Mouse (Mus musculus) stomach, embryonic 15.5 days (tissue): ENCODE measurements around the gene Card19. TPM values are rescaled to one million over a fixed set of nuclear protein-coding genes. Genes with fewer than 3 reads are reported as not detected.

Source experiments
- ATAC-seq: fragments of 200-750 bp; cut with Nextera tagmentation; 2 replicates; pipeline ENCODE4 v1.8.0; 2017; ENCODE audit warnings: low read depth, moderate number of reproducible peaks, moderate TSS enrichment; ENCODE audit not compliant: insufficient read depth, low FRiP score
- H3K27ac ChIP-seq: fragments of 300-500 bp; sonication (generic); 2 replicates; pipeline ENCODE4 v1.5.1; 2015; ENCODE audit warnings: mild to moderate bottlenecking, inconsistent platforms
- H3K27me3 ChIP-seq: fragments of 300-500 bp; sonication (generic); replicated peaks from 2 replicates; pipeline ENCODE4 v1.6.1; 2015; ENCODE audit warnings: inconsistent platforms
- H3K36me3 ChIP-seq: fragments of 300-500 bp; sonication (generic); 2 replicates; pipeline ENCODE4 v1.6.1; 2015; ENCODE audit warnings: inconsistent platforms
- H3K4me1 ChIP-seq: fragments of 300-500 bp; sonication (generic); 2 replicates; pipeline ENCODE4 v1.6.1; 2015; ENCODE audit warnings: inconsistent platforms
- H3K4me2 ChIP-seq: fragments of 300-500 bp; sonication (generic); 2 replicates; pipeline ENCODE4 v1.6.1; 2015; ENCODE audit warnings: mild to moderate bottlenecking, inconsistent platforms
- H3K4me3 ChIP-seq: fragments of 300-500 bp; sonication (generic); replicated peaks from 2 replicates; pipeline ENCODE4 v1.5.1; 2015; ENCODE audit warnings: inconsistent platforms
- H3K9ac ChIP-seq: fragments of 300-500 bp; sonication (generic); 2 replicates; pipeline ENCODE4 v1.6.1; 2015; ENCODE audit warnings: inconsistent platforms
- H3K9me3 ChIP-seq: fragments of 300-500 bp; sonication (generic); 2 replicates; pipeline ENCODE4 v1.6.1; 2016; ENCODE audit warnings: inconsistent platforms
- WGBS: fragments of 180-500 bp; shearing (Covaris S2); methylation state at CpG from one replicate; pipeline ENCODE4 v1.1.7; 2015; 5-methylcytosine and 5-hydroxymethylcytosine counted together
- polyA plus RNA-seq: library from polyadenylated mRNA; unstranded; fragments of >200 nt; fragmentation: Nextera tagmentation; extraction: Ambion mirVana; gene quantifications from 2 replicates; pipeline ENCODE4 v1.2.1, GENCODE M21; 2015

The Card19 gene
- polyA plus RNA-seq, 1 experiment from 2014 or later = 52.4 TPM

DNA sequence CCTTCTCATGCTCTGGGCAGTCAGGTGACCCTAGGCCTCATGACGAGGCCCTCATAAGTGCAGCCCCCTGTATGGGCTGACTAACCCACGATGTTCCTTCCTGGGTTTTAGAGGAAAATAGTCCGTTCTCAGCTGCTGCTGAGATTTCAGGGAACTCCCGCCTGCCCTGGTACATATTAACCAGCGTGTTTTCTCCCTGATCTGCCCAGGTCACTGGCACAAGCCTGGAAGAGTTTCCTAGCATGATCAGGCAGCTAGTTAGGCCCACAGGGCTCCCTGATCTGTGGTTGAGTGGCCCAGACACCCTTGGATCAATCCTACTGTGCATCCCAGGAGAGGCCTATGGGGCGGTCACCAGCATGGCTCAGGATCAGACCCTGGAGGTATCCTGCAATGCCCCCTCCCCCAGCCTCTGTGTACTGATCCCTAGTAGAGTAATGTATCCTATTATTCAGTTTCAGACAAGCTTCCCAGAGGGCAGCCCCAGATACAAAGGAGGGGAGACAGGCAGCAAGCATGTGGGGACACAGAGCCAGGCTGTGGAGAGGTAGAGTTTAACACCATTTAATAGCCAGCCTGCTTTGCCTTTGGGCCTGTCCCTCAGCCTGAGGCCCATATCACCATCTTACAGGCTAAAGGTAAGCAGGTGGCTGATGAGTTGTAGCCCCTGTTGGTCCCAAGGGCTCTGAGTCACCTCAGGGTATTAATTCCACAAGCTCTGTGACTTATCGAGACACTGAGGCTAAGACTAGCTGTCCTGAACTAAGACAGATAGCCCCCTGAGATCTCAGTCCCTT, 24.8 kb downstream of the Card19 start:
- no peak for ATAC-seq
- Histone ChIP-seq H3K4me1 (peaks cover 50% of the 10 kb centered on the region), H3K9me3 (no peaks in the 10 kb centered on the region), H3K27me3 (no peaks in the 10 kb centered on the region), H3K36me3 (0 out of 2 replicates have a peak, but pooled peaks cover 4% of the 10 kb centered on the region), H3K4me3 (no peak overlapping the region), H3K9ac (no peak overlapping the region), H3K4me2 (no peak overlapping the region), H3K27ac (peak overlapping the region; percentile 45)
- WGBS = 63% methylated on average over 7 of the region's 7 CpGs

DNA sequence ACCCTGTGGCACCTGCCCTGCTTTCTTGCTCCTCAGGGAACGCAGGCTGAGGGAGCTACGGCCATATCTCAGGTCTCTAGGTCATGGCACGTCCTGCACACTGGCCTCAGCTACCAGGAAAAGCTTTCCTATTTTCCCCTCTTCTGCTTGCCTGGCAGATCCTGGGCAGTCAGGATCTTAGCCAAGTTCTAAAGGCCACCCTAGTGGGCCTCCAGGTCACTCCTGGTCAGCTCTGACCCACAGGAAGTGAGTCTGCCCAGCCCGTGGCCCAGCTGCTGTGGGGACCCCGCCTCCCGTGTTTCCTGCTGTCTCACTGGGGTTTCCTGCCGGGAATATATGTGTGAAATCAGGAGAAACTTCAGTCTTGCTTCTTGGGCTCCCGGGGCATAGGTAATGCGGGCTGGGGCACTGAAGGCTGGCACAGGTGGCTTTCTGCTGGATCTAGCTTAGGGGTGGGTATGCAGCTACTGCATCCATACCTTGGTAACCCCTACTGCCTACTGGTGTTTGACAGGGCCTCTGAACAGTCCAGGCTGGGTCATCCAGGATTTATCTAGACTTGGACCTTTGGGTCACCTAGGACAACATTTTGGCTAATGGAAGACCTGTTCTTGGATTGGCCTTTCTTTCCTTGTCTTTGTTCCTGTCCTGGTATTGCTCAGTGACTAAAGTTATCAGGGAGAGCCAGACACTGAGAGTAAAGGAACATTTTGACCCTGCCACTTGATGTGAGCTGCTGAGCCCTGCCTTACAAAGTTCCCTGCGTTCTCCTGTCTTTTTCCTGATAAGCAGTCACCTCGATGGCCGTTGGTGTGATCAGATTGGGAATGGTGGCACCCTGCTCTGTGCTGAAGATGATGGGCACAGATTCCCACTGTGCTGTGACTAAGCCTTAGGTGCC, 25.6 kb downstream of the Card19 start:
- H3K9ac ChIP-seq = no peak overlapping the region
- H3K27me3 ChIP-seq = no peaks in the 10 kb centered on the region
- no peaks in the 10 kb centered on the region for H3K36me3 ChIP-seq
- ATAC-seq = no peak
- H3K27ac ChIP-seq = peak overlapping the region; percentile 45; the same call in 1 of the 2 replicates
- peaks cover 50% of the 10 kb centered on the region for H3K4me1 ChIP-seq
- no peak overlapping the region for H3K4me3 ChIP-seq
- H3K9me3 ChIP-seq = no peaks in the 10 kb centered on the region
- H3K4me2 ChIP-seq = no peak overlapping the region
- WGBS = 62% methylated on average over 12 of the region's 12 CpGs

DNA sequence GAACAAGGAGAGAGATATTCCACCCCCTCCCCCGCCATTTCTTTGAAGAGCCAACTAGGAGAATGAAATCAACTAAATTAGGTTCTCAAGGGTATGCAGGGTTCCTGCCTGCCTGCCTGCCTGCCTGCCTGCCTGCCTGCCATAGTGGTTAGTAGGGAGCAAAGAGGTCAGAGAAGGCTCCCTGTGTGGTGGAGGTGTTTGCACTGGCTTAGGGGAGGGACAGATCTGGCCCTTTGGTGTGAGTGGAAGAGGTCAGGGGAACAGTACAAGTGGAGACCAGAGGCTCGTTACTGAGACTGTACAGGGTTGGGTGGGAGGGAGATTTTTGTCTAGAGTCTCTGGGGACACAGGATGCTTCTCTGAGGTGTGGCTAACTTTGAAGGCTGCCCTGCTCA, 26.9 kb downstream of the Card19 start:
- WGBS = 56% methylated on average over 2 of the region's 2 CpGs
- H3K4me2 ChIP-seq = peak overlapping the region; percentile 97; the same call in 1 of the 2 replicates

DNA sequence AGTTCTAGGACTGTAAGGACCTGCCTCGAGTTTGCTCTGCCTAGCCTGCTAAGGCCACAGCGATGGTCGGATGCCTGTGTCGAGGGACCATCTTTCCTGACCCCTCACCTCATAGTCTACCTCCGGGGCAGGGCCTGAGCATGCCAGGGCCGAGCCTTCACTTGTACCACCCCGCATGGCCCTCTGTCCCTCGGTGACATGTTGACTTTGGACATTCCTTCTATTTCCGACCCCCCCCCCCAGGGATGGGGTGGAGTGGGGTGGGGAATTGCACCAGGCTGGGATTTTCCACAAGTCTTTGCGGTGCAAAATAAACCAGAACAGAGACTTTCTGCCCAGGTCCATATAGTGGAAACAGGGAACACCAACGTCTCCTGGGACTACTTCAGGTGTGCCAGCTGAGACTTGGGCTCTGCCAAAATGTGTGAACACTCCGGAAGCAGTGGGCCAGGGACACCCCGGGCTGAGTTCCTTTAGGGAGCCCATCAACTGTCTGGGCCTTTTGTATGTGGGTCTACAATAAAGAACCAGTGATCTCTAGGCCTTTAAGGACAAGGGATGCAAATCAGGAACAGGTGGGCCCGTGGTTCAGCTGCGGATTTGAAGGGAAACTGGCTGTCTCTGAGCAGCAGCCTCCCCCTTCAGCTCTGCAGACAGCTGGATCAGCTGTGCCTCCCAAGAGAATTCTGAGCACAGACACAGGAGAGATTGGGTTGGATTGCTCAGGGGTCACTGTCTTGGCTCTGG, 27.4 kb downstream of the Card19 start:
- 0 out of 2 replicates have a peak overlapping the region, but pooled peaks have one; percentile 62 for H3K27ac ChIP-seq
- no peaks in the 10 kb centered on the region for H3K36me3 ChIP-seq
- 0 out of 2 replicates have a peak overlapping the region, but pooled peaks have one; percentile 77 for H3K9ac ChIP-seq
- no peaks in the 10 kb centered on the region for H3K27me3 ChIP-seq
- peak overlapping the region; percentile 84 for H3K4me3 ChIP-seq
- no peaks in the 10 kb centered on the region for H3K9me3 ChIP-seq
- WGBS = 23% methylated on average over 15 of the region's 15 CpGs
- ATAC-seq = no peak; the same call in 1 of the 2 replicates
- peak overlapping the region; percentile 97 for H3K4me2 ChIP-seq
- H3K4me1 ChIP-seq = peaks cover 55% of the 10 kb centered on the region

More for the DNA sequence above, 26.9 kb downstream of the Card19 start:
- Histone ChIP-seq H3K27me3 (no peaks in the 10 kb centered on the region), H3K36me3 (no peaks in the 10 kb centered on the region), H3K27ac (no peak overlapping the region), H3K4me1 (peaks cover 50% of the 10 kb centered on the region), H3K4me3 (no peak overlapping the region), H3K9me3 (no peaks in the 10 kb centered on the region), H3K9ac (no peak overlapping the region)
- no peak for ATAC-seq

DNA sequence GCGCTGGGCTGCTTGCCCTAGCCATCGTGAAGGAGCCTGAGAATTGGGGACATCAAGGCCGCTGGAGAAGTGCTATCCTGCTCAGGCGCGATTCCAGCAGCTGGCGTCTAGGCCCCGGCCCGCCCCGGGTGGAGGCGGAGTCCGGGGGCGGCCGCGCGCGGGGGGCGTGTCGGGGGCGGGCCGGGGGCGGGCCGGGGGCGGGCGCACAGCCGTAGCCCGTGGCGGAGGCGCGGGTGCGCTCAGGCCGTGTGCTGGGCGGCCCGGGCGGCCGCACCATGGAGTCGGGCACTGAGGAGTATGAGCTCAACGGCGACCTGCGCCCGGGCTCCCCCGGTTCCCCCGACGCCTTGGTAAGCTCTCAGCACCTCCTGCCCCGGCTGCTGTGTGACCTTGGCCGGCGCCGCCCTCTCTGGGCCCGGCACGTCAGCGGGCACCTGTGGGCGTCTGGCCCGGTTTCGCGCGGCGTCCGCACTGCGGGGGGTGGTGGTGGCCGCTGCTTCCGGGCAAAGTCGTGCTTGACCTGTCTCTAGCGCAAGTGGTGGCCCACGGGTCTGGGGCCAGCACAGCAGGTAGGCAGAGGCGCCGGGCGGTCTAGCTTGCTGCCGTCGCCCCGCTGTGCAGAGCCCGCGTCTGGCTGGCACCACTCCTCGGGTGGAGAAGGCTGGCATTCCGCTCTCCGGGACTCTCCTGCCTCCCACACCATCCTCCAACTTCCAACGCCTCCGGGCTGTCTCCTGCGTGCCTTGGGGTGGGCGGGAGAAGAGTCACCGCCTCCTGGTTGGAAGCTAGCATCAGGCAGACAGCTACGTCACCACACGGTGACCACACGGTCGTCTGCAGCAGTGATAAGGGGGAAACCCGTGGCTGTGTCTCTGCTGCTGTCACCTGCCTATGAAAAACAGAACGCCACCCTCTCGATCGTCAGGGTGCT, 28.3 kb downstream of the Card19 start, which contains the start of gene Ninj1:
TSS of gene Ninj1 (plus strand) at position 198 of the 931 bp plus-strand sequence.
- Histone ChIP-seq H3K27ac (peak within 1 kb of the TSS; percentile 73), H3K9ac (peak within 1 kb of the TSS; percentile 77), H3K4me1 (peaks cover 59% of the 10 kb centered on the region), H3K27me3 (no peaks in the 10 kb centered on the region), H3K9me3 (no peaks in the 10 kb centered on the region), H3K36me3 (no peaks in the 10 kb centered on the region), H3K4me2 (peak within 1 kb of the TSS; percentile 97), H3K4me3 (peak within 1 kb of the TSS; percentile 84)
- under 1% methylated on average over 85 of the region's 87 CpGs for WGBS
- peak; percentile 90 for ATAC-seq

DNA sequence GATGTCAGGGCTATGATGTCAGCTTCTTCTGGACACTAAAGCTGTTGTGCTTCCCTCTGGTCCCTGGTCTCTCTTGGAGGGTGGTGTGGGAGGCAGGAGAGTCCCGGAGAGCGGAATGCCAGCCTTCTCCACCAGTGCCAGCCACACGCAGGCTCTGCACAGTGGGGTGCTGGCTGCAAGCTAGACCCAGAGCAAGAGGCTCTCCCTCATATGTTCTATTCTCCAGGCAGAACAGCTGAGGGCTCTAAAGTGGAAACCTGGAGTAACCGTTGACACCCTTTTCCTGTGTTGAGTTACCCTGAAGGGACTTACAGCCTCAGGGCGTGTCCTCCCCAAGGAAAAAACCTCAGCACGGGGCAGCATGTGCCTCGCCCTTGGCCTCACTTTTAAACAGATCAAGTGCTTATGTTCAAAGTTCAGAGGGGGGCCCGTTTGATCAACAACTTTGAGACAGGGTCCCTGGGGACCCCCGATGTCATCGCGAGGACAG, 29.0 kb downstream of the Card19 start:
- Histone ChIP-seq H3K27ac (peak overlapping the region; percentile 73), H3K9me3 (no peaks in the 10 kb centered on the region), H3K9ac (0 out of 2 replicates have a peak overlapping the region, but pooled peaks have one; percentile 39), H3K4me2 (peak overlapping the region; percentile 97), H3K4me3 (peak overlapping the region; percentile 84), H3K36me3 (no peaks in the 10 kb centered on the region), H3K27me3 (no peaks in the 10 kb centered on the region), H3K4me1 (peaks cover 61% of the 10 kb centered on the region)
- whole genome bisulfite sequencing = 18% methylated on average over 11 of the region's 11 CpGs
- ATAC-seq = peak; percentile 24

DNA sequence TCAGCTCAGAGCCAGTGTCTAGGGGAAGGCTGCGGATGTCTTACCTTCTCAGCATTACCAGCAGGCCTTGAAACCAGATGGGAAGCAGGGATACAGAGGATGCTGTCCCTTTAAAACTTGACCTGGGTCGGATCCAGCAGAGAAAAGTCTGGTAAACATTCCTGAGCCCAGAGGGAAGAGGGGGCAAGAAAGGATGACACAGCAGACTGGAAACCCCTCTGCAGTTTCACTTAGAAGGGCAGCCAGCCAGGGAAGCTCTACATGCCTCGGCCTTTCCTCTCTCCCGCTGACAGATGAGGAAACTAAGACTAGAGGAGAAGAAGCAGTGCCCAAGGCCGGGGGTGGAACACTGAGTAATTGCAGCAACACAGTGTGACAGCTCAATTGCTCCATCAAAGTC, 32.2 kb downstream of the Card19 start:
- Histone ChIP-seq H3K36me3 (no peaks in the 10 kb centered on the region), H3K4me2 (no peak overlapping the region), H3K4me3 (no peak overlapping the region), H3K27ac (no peak overlapping the region), H3K9me3 (no peaks in the 10 kb centered on the region), H3K4me1 (peaks cover 37% of the 10 kb centered on the region), H3K27me3 (no peaks in the 10 kb centered on the region), H3K9ac (no peak overlapping the region)
- ATAC-seq = no peak
- 32% methylated on average over 5 of the region's 5 CpGs for WGBS

DNA sequence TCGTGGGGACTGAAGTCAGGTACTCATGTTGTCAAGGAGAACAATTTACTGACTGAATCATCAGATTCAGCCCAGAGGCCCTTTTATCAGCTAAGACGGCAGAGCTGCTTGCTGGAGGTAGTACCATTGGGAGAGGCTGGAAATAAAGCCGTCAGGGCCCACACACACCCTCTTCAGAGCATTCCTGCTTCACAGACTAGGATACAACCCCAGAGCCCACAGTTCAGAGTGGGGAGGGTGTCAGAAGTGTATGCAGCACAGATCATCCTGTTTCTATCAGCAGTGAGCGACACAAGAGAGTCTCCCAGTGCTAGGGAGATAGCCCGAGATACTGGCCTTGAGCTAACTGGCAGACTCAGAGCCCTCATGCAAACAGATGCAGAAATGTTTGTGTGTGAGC, 32.7 kb downstream of the Card19 start:
- no peak overlapping the region for H3K27ac ChIP-seq
- no peak for ATAC-seq
- WGBS = 32% methylated on average over 5 of the region's 5 CpGs
- no peaks in the 10 kb centered on the region for H3K9me3 ChIP-seq
- H3K4me3 ChIP-seq = no peak overlapping the region
- H3K9ac ChIP-seq = no peak overlapping the region
- no peaks in the 10 kb centered on the region for H3K36me3 ChIP-seq
- H3K27me3 ChIP-seq = no peaks in the 10 kb centered on the region
- H3K4me1 ChIP-seq = peaks cover 32% of the 10 kb centered on the region
- H3K4me2 ChIP-seq = no peak overlapping the region

DNA sequence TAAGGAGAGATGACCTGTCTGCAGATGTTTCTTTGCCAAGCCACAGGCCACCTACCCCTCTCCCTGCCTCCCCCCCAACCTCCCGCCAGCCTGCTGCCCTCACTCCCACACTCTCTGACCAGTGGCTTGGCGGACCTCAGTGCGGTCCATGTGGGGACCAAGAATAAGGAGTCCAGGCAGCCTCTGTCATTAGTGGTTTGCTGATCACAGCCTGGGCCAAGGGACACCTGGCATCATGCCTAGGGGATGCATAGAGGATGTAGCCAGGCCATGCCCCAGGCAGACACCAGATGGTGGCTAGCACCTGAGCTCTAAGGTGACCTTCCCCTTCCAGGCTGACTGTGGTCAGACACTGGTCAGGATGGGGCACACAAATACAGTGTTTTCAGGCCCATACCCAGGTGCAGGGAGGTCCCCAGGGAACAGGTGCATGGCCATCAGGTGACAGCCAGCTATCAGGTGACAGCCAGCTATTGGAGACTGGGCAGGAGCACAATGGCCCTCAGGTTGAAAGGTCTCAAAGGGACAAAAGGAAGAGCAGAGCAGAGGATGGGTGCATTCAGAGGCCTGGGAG, 34.3 kb downstream of the Card19 start:
- H3K36me3 ChIP-seq = no peaks in the 10 kb centered on the region
- no peak overlapping the region for H3K9ac ChIP-seq
- H3K27me3 ChIP-seq = no peaks in the 10 kb centered on the region
- no peak overlapping the region for H3K27ac ChIP-seq
- H3K4me2 ChIP-seq = no peak overlapping the region
- H3K4me3 ChIP-seq = no peak overlapping the region
- H3K9me3 ChIP-seq = no peaks in the 10 kb centered on the region
- WGBS = 86% methylated on average over 3 of the region's 3 CpGs
- peaks cover 21% of the 10 kb centered on the region for H3K4me1 ChIP-seq
- no peak for ATAC-seq

DNA sequence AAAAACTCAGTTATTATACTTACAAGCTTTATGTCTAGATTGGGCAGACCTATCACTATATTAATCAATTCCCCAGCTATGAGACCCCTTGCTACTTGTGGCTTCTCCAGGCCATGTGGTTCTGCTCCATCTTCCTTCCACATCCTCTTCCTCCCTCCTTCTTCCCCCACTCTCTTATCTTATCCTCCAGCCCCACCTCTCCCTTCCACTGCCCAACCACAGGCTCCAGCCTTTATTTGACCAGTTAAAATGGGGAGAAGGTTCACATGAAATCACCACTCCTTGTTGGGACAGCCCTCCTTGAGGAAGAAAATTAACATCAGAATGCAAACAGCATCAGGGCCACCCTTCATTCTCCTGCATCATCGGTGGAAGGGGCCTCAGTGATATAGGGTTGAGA, 35.1 kb downstream of the Card19 start:
- Histone ChIP-seq H3K4me2 (no peak overlapping the region), H3K9ac (no peak overlapping the region), H3K36me3 (no peaks in the 10 kb centered on the region), H3K9me3 (no peaks in the 10 kb centered on the region), H3K27me3 (no peaks in the 10 kb centered on the region), H3K4me3 (no peak overlapping the region), H3K27ac (no peak overlapping the region), H3K4me1 (peaks cover 18% of the 10 kb centered on the region)
- WGBS = 40% methylated on average over 1 of the region's 1 CpGs
- ATAC-seq = no peak
